Mouse (Mus musculus) hindlimb bud, embryonic 11.5 days (tissue): ENCODE measurements at regions not wholly inside any gene's neighbourhood (a gene's known extent, or its start where the extent isn't known, plus 50 kb on each side); places are given as distances from the start of the nearest gene placed in this dataset.

Experiments
- DNase-seq: peaks from one replicate; pipeline ENCODE4 v3.0.0-alpha.2; 2012; ENCODE audit warnings: low read depth, low spot score; ENCODE audit errors: extremely low spot score

- DNase-seq = no peak
These were observed 52.3 kb upstream of the Cux1 start for GRCm38 (mm10) chr5:136619315-136620231.

DNA sequence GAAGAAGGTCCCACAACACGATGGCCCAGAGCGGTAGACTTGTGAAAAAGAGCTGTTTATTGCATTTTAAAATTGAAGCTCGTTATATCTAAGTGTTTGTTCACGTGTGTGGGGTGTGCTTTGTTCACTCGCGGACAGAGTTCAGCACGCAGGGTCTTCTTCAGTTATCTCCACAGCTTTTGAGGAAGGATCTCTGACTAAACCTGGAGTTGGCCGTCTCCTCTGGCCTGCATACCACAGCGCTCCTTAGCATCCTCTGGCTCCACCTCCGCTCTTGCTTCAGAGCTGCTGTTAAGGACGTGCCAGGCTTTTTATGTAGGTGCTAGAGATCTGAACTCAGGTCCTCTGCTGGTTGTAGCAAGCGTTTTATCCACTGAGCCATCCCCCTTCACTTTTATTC is 52.9 kb upstream of the Cux1 start:
- DNase-seq = no peak

DNA sequence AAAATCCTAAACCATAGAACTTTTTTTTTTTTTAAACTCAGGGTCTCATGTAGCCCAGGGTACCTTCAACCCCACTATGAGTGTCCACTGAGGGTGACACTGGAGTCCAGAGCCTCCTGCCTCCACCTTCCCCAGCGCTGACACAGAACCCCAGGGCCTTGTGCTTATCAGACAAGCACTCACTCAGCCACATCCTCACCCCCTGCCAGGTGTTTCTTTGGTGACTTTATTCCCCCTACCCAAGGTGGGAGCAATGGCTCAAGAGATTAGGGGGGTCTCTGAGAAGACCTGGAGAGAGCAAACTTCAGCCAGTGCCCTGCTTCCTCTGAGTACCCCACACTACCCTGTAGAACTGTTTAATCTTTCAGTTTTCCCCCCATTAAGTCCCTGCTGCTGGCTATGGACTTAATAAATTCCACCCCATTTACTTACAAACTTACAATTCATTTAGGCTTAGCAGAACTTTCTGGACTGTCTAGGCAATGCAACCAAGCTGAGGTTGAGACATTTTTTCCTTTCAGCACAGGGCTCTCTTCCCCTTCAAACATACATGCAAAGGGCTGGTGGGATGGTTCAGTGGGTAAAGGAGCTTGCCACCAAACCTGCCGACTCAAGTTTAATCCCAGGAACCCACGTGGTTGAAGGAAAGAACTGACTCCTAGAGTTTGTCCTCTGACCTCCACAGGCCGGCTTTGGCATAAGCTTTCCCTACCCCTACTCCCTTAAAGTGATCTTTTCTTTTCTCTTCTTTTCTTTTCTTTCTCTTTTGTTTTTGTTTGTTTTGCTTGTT is 54.2 kb upstream of the Cux1 start:
- no peak for DNase-seq

- no peak for DNase-seq
These were observed 54.9 kb upstream of the Cux1 start for GRCm38 (mm10) chr5:136622152-136622551.

GRCm38 (mm10) chr5:136622721-136623542 is 55.6 kb upstream of the Cux1 start:
- peak; percentile 86 for DNase-seq

DNA sequence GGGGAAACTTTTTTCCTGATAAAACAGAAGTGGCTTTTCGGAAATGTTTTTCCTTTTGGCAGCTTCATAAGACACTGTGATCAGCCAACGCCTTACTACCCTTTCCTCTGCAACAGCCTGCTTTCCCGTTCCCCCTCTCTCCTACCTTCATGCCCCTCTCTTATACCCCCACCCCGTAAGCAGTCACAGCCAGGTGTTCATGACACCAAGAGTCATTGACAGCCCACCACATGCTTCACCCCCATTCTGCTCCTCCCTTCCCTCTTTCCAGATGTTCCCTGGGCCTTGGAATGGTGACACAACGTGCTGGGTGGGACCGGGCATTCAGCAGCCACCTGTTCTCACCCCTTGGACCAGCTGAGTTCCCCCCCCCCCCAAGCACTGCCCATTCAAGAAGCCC is 56.5 kb upstream of the Cux1 start:
- no peak for DNase-seq

DNA sequence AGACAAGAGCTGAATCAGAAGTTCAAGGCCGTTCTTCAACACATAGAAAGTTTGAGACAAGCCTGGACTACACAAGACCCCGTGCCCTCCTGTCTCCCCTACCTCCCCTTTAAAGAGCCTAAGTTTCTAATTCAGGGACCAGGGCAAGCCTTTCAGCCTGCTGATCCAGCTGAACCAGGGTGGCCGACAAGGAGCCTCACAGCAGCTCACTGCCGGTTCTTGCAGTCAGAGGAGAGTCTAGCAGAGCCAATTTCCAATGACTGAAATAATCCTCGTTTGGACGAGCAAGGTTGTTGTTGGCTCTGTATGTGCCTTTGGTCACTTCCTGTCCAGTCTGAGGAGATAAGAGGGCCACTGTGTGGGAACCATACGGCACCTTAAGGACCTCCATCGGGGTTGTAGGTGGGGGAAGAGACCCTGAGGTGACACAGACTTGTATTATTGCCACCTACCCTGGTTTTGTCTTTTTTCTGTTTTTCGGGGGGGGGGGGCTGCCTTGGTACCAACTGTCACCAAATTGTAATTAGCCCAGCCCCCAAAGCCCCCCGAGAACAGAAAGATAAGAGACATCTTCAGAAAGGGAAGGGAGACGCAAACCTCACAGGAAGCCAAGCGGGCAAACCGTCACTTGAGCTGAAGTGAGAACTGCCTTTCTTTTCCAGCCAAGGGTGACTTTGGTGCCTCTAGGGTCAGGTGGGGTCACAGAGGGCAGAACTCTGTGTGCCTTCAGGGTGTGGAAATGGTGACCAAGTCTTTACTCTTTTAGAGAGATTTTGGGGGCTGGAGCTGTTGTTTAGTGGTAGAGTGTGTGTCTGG is 58.1 kb upstream of the Cux1 start:
- DNase-seq = no peak

DNA sequence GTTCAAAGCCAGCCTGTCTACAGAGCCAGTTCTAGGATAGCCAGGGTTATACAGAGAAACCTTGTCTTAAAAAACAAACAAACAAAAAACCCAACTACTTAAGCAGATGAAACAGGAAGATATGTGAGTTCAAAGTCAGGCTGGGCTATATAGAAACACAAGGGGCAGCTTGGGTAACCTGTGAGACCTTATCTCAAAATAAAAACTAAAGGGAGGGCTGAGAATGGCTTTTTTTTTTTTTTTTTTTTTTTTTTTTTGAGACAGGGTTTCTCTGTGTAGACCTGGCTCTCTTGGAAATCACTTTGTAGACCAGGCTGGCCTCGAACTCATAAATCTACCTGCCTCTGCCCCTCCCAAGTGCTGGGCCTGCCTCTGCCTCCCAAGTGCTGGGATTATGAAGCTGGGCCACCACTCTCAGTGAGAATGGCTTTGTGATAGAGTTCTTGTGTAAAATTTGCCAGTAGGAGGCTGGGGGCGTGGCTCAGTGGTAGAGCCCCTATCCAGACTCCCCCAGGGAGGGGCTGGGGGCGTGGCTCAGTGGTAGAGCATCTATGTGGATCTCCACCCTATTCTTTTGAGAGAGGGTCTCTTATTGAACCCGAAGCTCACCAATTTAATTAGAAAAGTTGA is 59.0 kb upstream of the Cux1 start:
- no peak for DNase-seq

- no peak for DNase-seq
These were observed 59.6 kb upstream of the Cux1 start for GRCm38 (mm10) chr5:136626891-136627290.

- no peak for DNase-seq
These were observed 60.5 kb upstream of the Cux1 start for GRCm38 (mm10) chr5:136627671-136628292.

- DNase-seq = no peak
These were observed 61.2 kb upstream of the Cux1 start for GRCm38 (mm10) chr5:136628502-136628901.

DNA sequence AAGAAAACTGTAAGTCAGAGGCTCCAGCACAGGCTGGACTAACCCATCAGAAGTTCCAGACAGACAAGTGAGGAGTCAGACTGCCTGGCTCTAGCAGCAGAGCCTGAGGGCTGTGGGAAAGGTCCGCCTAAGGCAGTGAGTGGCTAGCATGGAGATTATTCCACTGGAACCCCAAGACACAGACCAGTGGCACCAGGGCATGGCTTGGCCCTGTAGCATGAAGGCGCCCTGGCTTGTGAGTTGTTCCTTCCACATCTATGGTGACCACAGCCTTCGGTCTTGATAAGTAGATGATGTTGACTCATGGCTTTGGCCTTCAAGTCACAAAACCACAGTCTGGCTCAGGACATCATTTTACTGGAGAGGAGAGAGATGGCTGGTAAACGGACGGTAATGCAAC is 60.7 kb upstream of the Myl10 start:
- DNase-seq = no peak

GRCm38 (mm10) chr5:136633901-136634300 is 59.0 kb upstream of the Myl10 start:
- no peak for DNase-seq

- DNase-seq = no peak
These were observed 57.8 kb upstream of the Myl10 start for GRCm38 (mm10) chr5:136635119-136635518.

DNA sequence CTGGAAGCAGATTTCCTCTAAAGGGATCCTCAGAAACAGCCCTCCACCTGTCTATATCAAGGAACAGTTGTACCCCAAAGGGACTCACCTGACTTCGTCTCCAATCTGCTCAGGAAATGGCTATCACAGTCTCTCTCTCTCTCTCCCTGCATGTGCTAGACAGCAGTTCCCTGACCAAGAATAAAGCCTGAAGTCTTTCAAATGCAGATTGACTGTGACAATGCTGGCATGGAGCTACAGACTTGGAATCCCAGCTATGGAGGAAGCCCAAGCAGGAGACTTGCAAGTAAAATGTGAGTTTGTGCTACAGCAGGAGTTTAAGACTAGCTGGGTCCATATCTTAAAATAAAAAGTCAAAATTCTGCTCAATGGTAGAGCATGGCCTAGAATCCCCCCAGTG is 56.5 kb upstream of the Myl10 start:
- no peak for DNase-seq

- no peak for DNase-seq
These were observed 55.1 kb upstream of the Myl10 start for GRCm38 (mm10) chr5:136637872-136638271.

DNA sequence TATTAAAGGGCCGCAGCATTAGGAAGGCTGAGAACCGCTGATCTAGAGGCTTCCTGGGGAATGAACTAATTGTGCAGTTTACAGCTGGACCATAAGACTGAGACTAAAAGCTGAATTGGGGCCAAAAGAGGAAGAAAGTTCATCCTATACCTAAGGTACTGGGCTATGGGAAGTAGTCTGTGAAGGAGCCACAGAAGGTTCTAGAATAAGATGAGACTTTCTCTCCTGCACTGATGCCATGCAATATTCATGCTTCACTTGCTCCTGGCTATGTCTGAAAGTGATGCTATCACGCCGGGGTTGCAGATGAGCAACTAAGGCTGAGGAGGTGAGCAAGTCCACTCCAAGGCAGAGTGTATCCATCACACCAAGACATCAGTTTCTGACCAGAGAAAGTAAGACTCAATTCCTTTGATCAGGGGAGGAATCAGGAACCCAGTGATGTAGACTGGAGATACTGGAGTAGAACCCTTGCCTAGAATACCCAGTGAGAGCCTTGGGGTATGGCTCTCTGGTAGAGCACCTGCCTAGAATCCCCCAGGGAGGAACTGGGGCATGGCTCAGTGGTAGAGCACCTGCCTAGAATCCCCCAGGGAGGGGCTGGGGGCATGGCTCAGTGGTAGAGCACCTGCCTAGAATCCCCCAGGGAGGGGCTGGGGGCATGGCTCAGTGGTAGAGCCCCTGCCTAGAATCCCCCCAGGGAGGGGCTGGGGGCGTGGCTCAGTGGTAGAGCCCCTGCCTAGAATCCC is 51.9 kb upstream of the Myl10 start:
- DNase-seq = no peak

DNA sequence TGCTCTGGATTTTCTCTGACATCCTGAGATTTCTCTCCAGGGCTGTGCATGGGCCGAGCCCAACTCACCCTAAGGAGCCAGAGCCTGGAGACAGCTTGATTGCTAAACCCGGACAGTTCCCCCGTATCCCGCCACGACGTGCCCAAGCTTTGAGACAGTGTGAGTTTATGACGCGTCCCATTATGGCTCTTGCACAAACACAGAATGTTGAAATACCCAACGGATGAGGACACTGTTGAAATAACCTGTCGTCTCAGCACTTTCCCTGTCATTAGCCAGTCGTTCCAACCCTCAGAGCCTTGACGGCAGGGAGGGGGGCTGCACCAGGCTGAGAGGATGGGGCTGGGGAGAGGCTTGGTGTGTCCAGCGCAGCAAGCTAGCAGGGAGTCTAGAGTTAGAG is 50.7 kb upstream of the Myl10 start:
- no peak for DNase-seq
